Mouse (Mus musculus) small intestine, adult 2 months (tissue): ENCODE results near the gene Rab21. TPM values are rescaled to one million over a fixed set of nuclear protein-coding genes. Genes with fewer than 3 reads are reported as not detected.

Experiments
- H3K27ac ChIP-seq: fragments of 200-500 bp; 2 replicates; pipeline ENCODE4 v1.5.1; 2012; ENCODE audit warnings: low read depth, low read length, control low read depth, inconsistent platforms; ENCODE audit not compliant: insufficient read depth
- H3K27me3 ChIP-seq: fragments of 200-500 bp; 2 replicates; pipeline ENCODE4 v1.6.1; 2012; ENCODE audit warnings: mild to moderate bottlenecking, moderate library complexity, low read length, inconsistent platforms; ENCODE audit not compliant: control insufficient read depth, insufficient read depth
- H3K36me3 ChIP-seq: fragments of 200-500 bp; 2 replicates; pipeline ENCODE4 v1.6.1; 2012; ENCODE audit warnings: mild to moderate bottlenecking, low read length, control low read depth, inconsistent platforms; ENCODE audit not compliant: control insufficient read depth, insufficient read depth
- H3K4me1 ChIP-seq: fragments of 200-500 bp; 2 replicates; pipeline ENCODE4 v1.6.1; 2012; ENCODE audit warnings: low read length, inconsistent platforms, mixed read lengths; ENCODE audit not compliant: control insufficient read depth, insufficient read depth, insufficient read length
- H3K4me3 ChIP-seq: fragments of 200-500 bp; 2 replicates; pipeline ENCODE4 v1.5.1; 2012; ENCODE audit warnings: low read depth, mild to moderate bottlenecking, control low read depth, inconsistent platforms, low read length, moderate library complexity
- CTCF ChIP-seq: fragments of 200-500 bp; IDR thresholded peaks from 2 replicates; pipeline ENCODE4 v1.5.1; 2012; ENCODE audit warnings: low read depth, mild to moderate bottlenecking, control low read depth, inconsistent platforms, low read length, moderate library complexity, mixed read lengths; ENCODE audit not compliant: insufficient replicate concordance, insufficient read length; ENCODE audit errors: extremely low read depth
- POLR2A ChIP-seq: fragments of 200-500 bp; IDR thresholded peaks from 2 replicates; pipeline ENCODE4 v1.6.1; 2012; ENCODE audit warnings: low read depth, mild to moderate bottlenecking, control low read depth, inconsistent platforms, low read length, moderate library complexity
- WGBS: fragments of 180-500 bp; shearing (Covaris S2); methylation state at CpG from one replicate; pipeline ENCODE4 v1.1.7; 2018; 5-methylcytosine and 5-hydroxymethylcytosine counted together
- polyA plus RNA-seq: library from polyadenylated mRNA; depleted of rRNA; stranded (reverse); fragments of >200 nt; gene quantifications from 2 replicates; pipeline ENCODE4 v1.2.3, GENCODE M21; 2012

Rab21 gene
- polyA plus RNA-seq, 1 experiment: 28.8 TPM

DNA sequence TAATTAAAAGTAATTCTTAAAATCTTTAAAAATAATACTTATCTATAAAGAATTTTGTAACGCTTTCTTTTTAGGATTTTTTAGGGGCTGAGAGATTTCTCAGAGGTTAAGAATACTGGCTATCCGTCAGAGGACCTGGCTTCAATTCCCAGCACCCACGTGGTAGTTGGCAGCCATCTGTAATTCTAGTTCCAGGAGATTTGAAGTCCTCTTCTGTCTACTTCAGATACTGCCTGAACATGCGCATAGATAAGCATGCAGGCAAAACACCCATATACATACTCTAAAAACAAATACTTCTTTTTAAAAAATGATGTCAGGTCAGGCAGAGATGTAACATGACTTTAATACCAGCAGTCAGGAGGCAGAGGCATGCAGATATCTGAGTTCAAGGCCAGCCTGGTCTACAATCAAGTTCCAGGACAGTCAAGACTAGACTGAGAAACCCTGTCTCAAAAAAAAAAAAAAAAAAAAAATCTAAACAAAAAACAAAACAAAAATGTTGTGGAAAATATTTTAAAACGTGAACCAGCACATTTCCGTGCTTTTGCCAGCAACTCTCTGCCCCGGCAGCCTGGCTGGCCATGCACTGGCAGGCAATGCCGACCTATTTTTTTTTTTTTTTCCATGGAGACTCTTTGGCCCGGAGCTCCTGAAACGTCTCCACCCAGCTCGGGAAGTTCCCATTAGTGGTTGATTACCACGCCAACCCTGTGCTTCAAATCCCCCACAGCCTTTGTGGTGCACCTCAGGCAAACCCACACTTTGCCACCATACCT, 44.6 kb downstream of the Rab21 start:
- no peak overlapping the region for H3K27ac ChIP-seq
- no peak overlapping the region for H3K4me3 ChIP-seq
- no peaks in the 10 kb centered on the region for H3K27me3 ChIP-seq
- TF ChIP-seq CTCF (no peak), POLR2A (no peak)
- no peaks in the 10 kb centered on the region for H3K36me3 ChIP-seq
- no peaks in the 10 kb centered on the region for H3K4me1 ChIP-seq
- WGBS: 85% methylated on average over 12 of the region's 12 CpGs

DNA sequence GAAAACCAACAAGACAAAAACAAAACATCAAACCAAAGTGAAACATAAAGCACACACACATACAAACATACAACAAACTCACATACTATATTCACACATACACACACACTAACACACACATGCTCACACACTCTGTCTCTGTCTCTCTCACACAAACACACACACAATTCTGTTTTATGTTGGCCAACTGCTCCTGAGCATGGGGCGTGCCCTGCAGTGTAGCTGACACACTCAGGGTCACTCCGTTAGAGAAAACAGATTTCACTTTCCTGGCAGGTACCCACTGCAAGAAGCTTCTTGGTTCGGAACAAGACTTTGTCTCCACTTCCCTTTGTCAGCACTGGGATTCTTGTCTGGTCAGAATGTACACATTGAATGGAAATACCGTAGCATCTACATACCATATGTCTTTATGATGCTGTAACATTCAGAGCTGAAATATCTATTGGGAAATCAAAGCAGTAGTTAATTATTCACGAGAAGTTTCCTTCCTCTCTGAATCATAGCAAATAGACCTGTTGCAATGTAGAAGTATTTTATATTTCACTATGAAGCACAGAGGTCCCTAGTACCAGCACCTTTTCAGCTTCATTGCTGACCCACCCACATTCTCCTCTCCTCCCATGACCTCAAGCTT, 52.4 kb downstream of the Rab21 start:
- WGBS: 21% methylated on average over 5 of the region's 5 CpGs
- H3K4me3 ChIP-seq: peak overlapping the region; percentile 30; the same call in 1 of the 2 replicates
- peaks cover 10% of the 10 kb centered on the region; the same call in 1 of the 2 replicates for H3K4me1 ChIP-seq

GRCm38 (mm10) chr10:115262261-115262660, 53.1 kb downstream of the Rab21 start:
- peak overlapping the region; percentile 98 for H3K27ac ChIP-seq
- no peak for TF ChIP-seq POLR2A
- no peak for TF ChIP-seq CTCF

More for the DNA sequence above, 52.4 kb downstream of the Rab21 start:
- TF ChIP-seq POLR2A (no peak), CTCF (no peak)
- Histone ChIP-seq H3K27me3 (no peaks in the 10 kb centered on the region), H3K27ac (peak overlapping the region; percentile 95), H3K36me3 (no peaks in the 10 kb centered on the region)

DNA sequence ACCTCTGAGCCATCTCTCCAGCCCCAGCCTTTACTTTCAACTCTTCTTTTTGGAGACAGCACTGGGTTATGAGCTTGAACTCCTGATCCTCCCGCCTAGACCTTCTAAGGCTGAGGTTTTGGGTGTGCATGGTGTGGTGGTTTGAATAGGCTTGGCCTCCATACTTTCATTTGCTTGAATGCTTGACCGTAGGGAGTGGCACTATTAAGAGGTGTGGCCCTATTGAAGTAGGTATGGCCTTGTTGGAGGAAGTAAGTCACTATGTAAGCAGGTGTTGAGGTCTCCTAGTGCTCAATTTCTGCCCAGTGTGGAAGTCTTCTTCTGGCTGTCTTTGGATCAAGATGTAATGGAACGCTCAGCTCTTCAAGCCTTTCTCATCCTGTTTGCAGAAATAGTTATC, 54.0 kb downstream of the Rab21 start:
- Histone ChIP-seq H3K36me3 (no peaks in the 10 kb centered on the region), H3K4me3 (no peak overlapping the region), H3K27ac (peak overlapping the region; percentile 98), H3K4me1 (peaks cover 10% of the 10 kb centered on the region; the same call in 1 of the 2 replicates), H3K27me3 (no peaks in the 10 kb centered on the region)
- TF ChIP-seq POLR2A (no peak), CTCF (no peak)
- 58% methylated on average over 3 of the region's 3 CpGs for WGBS

More at GRCm38 (mm10) chr10:115262261-115262660, 53.1 kb downstream of the Rab21 start:
- Histone ChIP-seq H3K4me3 (no peak overlapping the region), H3K36me3 (no peaks in the 10 kb centered on the region), H3K4me1 (peaks cover 10% of the 10 kb centered on the region; the same call in 1 of the 2 replicates), H3K27me3 (no peaks in the 10 kb centered on the region)
- WGBS: 33% methylated on average over 2 of the region's 2 CpGs

- Histone ChIP-seq H3K4me3 (no peak overlapping the region), H3K36me3 (no peaks in the 10 kb centered on the region), H3K27me3 (no peaks in the 10 kb centered on the region), H3K27ac (peak overlapping the region; percentile 87), H3K4me1 (peaks cover 8% of the 10 kb centered on the region; the same call in 1 of the 2 replicates)
- WGBS: 54% methylated on average over 5 of the region's 5 CpGs
- TF ChIP-seq CTCF (no peak), POLR2A (no peak)
Observed at GRCm38 (mm10) chr10:115256162-115256561, 59.2 kb downstream of the Rab21 start.

- TF ChIP-seq POLR2A (no peak), CTCF (no peak)
- 87% methylated on average over 3 of the region's 3 CpGs for WGBS
- H3K36me3 ChIP-seq: no peaks in the 10 kb centered on the region
- H3K4me1 ChIP-seq: peaks cover 8% of the 10 kb centered on the region; the same call in 1 of the 2 replicates
- no peak overlapping the region for H3K4me3 ChIP-seq
- H3K27ac ChIP-seq: no peak overlapping the region
- H3K27me3 ChIP-seq: no peaks in the 10 kb centered on the region
Observed at GRCm38 (mm10) chr10:115253521-115253920, 61.9 kb downstream of the Rab21 start.

DNA sequence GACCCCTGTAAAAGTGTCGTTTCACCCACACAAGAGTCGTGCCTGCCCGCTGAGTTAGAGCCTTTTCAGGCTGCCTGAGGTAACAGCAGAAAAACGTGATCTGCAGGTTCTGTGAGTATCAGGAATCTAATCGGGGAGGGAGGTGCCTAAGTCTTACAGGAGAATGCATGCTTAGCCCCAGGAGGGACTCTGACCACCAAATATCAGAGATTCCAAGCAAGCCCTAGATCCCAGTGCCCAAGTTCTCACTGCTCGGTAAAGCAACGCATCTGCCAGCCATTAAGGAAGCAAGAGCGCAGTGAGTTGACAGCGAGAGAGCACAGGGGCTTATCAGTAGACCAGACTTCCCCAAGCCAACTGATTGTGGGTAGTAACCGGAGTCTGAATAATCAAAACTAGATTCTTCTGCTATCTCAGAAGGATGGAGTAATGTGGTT, 63.1 kb downstream of the Rab21 start:
- Histone ChIP-seq H3K4me3 (peak overlapping the region; percentile 42), H3K4me1 (peaks cover 11% of the 10 kb centered on the region; the same call in 1 of the 2 replicates), H3K36me3 (no peaks in the 10 kb centered on the region), H3K27me3 (no peaks in the 10 kb centered on the region), H3K27ac (peak overlapping the region; percentile 93)
- TF ChIP-seq POLR2A (peak; percentile 10; the same call in 1 of the 2 replicates), CTCF (peak; percentile 15; the same call in 1 of the 2 replicates)
- 2% methylated on average over 10 of the region's 10 CpGs for WGBS
